Mouse (Mus musculus): Measurements from ENCODE around the gene Zfp148. TPM values are rescaled to one million over a fixed set of nuclear protein-coding genes. Genes with fewer than 3 reads are reported as not detected.

Gene Zfp148
- 10 to 100 TPM; 91.9 to 99.8 TPM for total RNA-seq (2021)

DNA sequence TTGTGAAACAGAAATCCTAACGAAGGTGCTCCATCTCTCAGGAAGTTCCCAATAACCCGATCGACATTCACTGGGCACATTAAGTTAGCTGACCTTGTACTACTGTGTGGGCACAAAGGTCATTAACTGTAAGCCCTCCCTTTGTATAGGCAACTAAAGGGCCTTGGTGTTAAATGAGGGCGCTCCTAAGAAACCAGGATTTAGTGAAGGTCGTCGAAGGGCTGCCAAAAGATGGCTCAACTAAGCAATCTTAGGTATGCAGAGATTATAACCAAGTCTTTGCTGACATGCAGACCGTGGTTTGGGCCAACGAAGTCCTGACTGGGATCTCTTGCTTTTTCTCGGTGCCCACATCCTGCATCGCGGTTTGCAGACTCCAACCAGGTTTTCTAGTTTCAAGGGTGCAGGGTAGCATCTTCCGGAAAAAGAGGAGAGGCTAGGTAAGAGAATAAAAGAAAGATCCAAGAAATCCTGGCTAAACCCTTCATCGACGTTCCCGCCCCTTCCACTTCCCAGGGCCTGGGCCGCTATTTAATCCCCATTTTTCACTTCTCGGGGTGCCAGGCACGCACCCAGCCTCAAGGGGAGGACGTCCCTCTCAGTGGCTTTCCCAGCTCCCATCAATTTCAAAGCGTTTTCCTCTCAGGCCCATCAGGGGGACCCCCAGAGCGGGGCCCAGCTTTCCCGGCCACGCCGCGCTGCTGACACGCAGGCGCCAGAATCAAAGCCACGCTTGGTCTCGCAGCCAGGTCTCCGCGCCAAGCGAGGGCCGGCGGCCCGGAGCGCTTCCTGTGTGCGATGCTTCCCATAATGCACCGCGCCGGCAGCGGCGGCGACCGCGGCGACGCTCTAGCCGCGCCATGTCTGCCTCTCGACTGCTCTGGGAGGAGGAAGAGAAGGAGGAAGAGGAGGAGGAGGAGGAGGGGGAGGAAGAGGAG, at the start of gene Zfp148:
TSS of gene Zfp148 (plus strand) at position 893 of the 938 bp plus-strand sequence.
- intact Hi-C loops (cut with DNase I), result loop anchor here (5.0 kb wide), 1 partner anchor 362 kb away; no protein-coding TSS in a partner anchor
- peak; percentile 95 for DNase-seq

DNA sequence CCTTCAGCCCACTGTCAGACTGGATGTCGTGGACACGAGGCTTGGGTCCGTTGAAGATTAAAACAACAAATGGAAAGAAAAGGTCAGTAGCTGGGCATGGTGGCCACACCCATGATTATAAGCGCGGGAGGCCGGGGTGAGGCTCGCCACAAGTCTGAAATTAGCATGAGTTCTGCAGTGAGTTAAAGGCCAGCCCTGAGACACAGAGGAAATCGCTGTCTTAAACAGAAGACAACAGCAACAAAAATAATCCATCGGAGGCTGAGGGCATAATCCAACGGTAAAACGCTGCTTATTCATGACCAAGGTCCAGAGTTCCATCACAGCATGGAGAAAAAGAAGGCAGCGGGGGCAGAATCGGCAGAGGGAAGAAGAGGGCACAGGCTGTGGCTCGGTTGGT, 47.6 kb upstream of the Zfp148 start:
- no peak for DNase-seq
- intact Hi-C loops (cut with DNase I), result no loop called here

GRCm38 (mm10) chr16:33337177-33337576, 43.5 kb upstream of the Zfp148 start:
- DNase-seq, result peak; percentile 85
- intact Hi-C loops (cut with DNase I), result no loop called here

DNA sequence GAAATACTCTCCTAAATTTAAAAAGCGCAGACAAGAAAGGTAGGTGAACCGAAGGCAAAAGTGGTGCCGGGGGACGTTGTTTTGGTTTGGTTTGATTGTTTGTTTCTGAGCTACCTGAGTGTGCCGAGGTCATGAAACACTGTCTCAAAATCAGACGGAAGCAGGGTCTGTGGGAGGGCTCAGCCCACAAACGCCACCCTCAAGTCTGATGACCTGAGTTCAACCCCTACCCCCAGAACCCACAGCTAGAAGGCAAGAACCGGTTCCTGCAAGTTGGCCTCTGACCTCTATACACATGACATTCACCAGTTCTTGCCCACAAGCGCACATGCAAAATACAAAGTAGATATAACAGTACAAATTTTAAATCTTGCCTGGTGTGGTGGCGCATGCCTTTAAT, 43.0 kb upstream of the Zfp148 start:
- DNase-seq, result no peak
- intact Hi-C loops (cut with DNase I), result no loop called here

DNA sequence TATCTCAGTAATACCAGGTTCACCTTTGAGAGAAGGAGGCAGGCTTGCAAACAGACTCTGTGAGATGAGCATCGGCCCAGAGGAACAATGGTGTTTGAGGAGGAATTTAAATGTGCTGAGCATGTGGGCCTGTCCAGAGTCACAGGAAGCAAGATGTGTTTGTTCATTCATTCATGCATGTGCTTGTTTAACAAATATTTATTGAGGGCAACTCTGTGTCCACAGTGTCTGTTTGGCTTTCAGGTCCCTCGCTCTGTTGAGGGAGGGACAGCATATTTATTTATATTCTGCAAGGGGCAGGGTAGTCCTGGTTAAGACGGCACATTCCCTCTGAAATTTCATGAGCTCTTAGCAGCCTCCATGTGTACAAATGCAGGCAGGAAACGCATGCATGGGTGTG, 42.1 kb upstream of the Zfp148 start:
- intact Hi-C loops (cut with DNase I), result no loop called here
- DNase-seq, result no peak

DNA sequence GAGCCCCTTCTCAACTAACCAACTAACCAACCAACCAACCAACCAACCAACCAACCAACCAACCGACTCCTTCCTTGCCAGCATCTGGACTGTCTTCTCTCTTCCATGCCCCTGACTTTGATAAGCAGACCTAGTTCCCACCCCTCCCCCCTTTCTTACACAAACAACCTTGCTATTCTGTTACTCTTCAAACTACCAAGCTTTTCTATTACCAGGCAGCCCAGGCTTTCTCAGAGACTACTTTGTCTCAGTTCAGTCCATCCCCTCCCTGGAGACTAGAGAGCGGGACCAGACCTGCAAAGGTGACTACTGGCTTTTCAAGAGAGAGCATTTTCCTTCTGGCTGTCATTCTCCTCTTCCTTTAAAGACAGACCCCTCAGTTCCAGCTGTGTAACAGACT, 41.2 kb upstream of the Zfp148 start:
- intact Hi-C loops (cut with DNase I), result no loop called here
- DNase-seq, result no peak

DNA sequence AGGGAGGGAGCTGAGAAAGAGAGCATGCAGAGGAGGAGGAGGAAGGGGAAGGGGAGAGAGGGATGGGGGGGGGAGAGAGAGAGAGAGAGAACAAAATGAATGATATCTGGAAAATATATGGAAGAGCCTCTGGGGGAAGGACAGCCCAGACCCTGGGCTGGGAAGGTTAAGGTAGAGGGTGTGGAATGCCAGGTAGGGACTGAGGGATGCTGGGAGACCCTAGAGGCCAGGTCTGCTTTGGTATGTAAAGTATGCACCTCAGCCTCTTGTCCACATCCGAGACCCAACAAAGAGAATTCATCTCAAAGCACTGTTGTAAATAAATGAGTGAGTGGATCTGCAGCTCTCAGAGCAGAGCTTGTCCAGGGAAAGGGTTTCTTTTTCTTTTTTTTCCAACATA, 38.3 kb upstream of the Zfp148 start:
- intact Hi-C loops (cut with DNase I), result no loop called here
- no peak for DNase-seq

DNA sequence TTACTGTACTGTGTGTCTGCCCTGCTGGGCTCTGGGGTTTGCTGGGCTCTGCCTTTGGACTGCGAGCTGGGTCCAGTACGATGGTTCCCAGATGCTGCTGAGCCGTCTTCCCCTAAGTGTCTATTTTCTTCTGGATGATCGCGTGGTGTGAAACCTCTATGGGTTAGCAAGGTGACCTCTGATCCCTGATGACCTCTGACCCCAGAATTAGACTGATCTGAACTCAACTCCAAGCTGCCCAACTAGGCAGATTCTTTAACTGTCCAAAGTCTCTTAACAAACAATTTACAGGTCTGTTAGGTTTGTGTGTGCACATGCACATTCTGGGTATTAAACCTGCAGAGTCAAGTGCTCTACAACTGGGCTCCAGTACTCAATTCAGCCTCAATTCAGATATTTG, 37.5 kb upstream of the Zfp148 start:
- DNase-seq, result no peak
- intact Hi-C loops (cut with DNase I), result no loop called here

- intact Hi-C loops (cut with DNase I), result no loop called here
- DNase-seq, result no peak
Observed at GRCm38 (mm10) chr16:33343601-33344000, 37.0 kb upstream of the Zfp148 start.

DNA sequence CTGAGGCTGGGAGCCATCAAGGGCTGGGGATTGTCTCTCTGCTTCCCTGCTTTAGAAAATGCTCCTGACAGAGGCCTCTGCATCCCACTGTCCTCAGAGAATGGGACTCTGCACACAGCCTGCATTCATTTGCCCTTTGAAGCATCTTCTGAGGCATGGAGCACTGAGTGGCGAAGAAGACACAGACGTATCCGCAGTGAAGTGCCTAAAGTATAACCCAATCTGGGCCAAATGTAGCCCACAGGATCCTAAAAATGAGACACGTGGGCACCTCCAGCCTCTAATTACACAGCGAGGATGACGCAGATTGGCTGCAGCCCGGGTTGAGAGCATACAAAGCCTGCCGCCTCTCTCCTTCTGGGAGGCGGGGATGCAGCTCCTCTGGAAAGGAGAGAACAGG, 36.3 kb upstream of the Zfp148 start:
- intact Hi-C loops (cut with DNase I), result no loop called here
- DNase-seq, result no peak

GRCm38 (mm10) chr16:33344875-33345274, 35.8 kb upstream of the Zfp148 start:
- intact Hi-C loops (cut with DNase I), result no loop called here
- DNase-seq, result no peak

DNA sequence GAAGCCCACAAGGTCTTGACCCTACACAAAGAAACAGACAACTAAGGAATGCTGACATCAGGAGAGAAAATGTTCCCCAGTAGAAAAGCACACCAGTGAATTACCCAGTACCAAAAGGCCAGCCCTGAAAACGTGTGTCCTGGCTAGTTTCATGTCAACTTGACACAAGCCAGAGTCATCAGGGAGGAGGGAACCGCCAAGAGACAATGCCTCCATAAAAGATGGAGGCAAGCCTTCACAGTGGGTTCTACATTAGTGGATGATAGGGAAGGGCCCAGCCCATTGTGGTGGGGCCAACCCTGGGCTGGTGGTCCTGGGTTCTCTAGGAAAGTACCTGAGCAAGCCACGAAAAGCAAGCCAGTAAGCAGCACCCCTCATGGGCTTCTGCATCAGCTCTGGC, 34.3 kb upstream of the Zfp148 start:
- DNase-seq, result no peak
- intact Hi-C loops (cut with DNase I), result no loop called here

- intact Hi-C loops (cut with DNase I), result no loop called here
- DNase-seq, result no peak
Observed at GRCm38 (mm10) chr16:33347134-33347533, 33.5 kb upstream of the Zfp148 start.

DNA sequence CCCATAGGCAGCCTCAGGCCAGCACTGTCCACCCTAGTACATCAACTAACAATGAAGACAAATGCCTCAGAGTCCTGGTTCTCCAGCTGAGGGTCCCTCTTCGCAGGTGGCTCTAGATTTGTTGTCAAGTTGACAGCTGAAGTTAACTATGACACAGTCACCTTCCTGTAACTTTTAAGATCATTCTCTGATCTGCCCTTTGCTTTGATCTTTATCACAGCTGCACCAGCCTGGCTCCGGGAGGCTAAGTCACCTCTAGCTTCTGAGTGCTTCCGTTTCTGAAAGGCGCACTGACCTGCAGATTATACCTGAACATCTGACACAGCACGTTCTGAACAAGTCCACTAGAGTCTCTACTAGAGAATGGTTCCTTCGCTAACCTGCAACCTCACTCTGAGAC, 22.8 kb upstream of the Zfp148 start:
- no peak for DNase-seq
- intact Hi-C loops (cut with DNase I), result no loop called here

GRCm38 (mm10) chr16:33365772-33366171, 14.9 kb upstream of the Zfp148 start:
- intact Hi-C loops (cut with DNase I), result no loop called here
- no peak for DNase-seq

DNA sequence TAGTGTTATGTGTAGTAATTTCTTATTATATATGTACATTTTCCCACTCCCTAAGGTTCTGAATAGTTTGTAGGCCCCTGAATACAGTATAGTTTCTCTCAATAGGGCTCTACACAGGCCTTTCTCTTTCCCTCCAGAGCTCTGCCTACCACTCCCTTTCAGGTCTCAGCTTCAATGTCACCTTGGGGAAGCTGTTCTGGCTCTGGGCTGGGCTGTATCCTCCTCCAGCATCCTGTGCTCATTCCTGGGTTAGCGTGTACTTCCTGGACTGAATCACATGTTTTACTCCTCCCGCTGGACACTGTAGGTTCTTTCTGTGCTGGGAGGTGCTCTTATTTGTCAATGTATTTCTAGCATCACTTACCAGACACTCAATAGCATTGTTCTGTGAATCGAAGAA, 12.0 kb upstream of the Zfp148 start:
- intact Hi-C loops (cut with DNase I), result no loop called here
- DNase-seq, result no peak

GRCm38 (mm10) chr16:33370836-33371235, 9.8 kb upstream of the Zfp148 start:
- intact Hi-C loops (cut with DNase I), result no loop called here
- DNase-seq, result no peak

DNA sequence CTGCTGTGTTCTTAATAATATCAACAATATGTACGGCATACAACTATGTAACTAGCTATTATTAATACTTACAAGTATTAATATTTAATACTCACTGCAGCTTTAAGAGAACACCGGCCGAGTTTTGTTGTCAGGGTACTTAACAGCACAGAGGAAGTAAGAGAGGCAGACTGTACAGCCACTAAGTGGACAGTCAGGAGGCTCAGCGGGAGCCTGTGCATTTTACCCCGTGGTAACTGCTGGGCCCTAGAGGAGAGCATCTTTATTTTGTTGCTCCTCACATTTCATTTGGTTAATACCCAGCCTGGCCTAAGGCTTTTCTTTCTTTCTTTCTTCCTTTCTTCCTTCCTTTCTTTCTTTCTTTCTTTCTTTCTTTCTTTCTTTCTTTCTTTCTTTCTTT, 8.0 kb upstream of the Zfp148 start:
- no peak for DNase-seq
- intact Hi-C loops (cut with DNase I), result no loop called here

- DNase-seq, result no peak
- intact Hi-C loops (cut with DNase I), result no loop called here
Observed at GRCm38 (mm10) chr16:33373326-33373725, 7.3 kb upstream of the Zfp148 start.

DNA sequence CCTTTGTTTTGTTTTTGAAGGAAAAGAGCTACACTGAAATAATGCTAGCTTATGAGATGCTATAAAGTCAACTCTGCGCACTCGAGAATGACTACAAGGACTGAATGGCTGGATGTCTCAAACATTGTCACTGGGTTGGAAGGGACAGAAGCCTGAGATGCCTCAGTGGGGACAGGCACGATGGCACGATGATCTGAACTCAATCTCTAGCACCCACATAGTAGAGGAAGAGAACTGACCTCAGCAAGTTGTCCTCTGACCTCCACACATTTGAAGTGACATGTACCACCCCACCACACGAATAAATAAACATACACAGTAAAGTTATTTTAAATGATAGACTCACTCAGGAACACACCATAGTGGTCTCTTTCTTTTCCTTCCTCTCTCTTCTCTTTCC, 4.4 kb upstream of the Zfp148 start:
- DNase-seq, result no peak
- intact Hi-C loops (cut with DNase I), result no loop called here

DNA sequence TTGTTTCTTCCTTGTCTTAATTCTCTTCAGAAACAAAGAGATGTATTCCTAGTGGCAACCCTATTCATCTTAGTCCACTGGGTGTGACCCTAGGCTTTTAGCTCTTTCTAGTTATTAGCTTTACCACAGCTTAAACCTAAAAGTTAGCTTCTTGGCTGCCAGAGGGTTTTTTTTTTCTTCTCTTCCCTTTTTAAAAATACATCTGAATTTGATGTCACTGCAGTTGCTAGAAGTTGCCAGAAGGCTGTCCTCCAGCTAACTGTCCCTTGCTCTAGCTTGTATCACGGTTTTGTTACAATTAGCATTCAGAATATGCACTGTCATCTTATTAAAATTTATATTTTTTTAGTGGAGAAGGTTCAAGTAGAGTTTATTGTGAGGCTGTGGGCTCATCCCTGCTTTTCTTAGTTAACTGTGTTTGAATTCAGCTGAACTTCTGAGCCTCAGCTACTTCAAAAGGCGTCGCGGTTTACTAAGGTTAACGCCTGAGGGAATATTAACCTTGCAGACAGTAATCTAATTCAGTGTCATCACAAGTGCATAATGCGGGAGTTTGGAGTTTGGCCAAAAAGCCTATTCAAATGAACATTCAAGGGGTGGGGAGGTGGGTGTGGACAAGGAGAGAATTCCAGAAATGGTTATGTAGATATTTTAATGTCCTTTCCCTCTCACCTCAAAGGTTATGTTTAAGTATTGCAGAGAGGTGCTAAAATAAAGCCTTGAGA, 1.3 kb upstream of the Zfp148 start:
- intact Hi-C loops (cut with DNase I), result no loop called here
- DNase-seq, result peak; percentile 11
